ENCODE assay signal across 8 mouse cellular contexts in the genomic region with DNA sequence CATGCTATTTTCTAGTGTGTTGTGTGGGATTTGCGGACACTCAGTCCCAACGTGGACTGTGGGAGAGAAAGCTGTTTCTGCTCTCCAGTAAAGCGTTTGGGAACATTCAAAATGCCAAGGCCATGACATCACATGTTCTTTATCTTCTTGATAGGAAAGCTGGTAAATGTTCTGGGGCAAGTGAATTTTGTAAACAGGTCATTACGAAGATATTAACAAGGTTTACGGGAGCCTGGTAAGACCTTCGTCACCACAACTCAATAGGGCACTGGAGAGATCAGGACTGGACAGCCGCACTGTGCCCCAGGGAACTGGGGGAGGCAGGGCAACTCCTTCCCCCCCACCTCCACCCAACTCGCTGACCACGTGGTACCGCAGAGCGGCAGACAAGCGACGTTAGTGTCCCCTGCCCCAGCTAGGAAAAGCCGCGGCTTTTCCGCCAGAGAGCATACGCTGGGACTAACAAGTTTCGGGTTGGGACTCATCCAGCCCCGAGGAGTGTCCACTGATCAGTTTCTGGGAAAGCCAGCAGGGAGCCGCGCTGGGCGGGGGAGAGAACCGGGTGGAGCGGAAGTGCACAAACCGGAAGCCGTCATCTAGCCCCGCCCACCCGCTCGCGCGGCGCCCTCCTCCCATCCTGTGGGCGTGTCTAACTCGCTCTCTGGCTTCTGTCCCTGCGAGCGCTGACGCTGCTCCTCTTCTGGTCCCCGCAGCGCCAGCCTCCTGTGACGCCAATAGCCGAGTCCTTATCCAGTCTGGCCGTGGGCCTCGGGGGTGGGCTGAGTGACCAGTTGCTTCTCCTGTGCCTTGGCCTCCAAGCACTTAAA. TPM values are rescaled to one million over a fixed set of nuclear protein-coding genes. Genes with fewer than 3 reads are reported as not detected.
A peak's percentile ranks its signal among the peaks of the same experiment; 100 is the strongest.
DNase-seq lines count a peak whose midpoint lies in the region; ATAC-seq lines count a peak whose summit lies in the region.

No protein-coding gene starts in this region.

- WGBS in hindbrain, embryonic 11.5 days, result under 1% methylated on average over 43 of the region's 43 CpGs

- no peaks in the 10 kb centered on the region for H3K36me3 ChIP-seq in hindbrain, embryonic 11.5 days (ENCODE audit: control insufficient read depth, insufficient read depth, low read length)

- H3K4me1 ChIP-seq in hindbrain, embryonic 11.5 days (replicated peaks; ENCODE audit: control insufficient read depth, insufficient read depth, low read length), result no peaks in the 10 kb centered on the region; the same call in 1 of the 2 replicates

- H3K9ac ChIP-seq in hindbrain, embryonic 11.5 days (ENCODE audit: low read depth, low read length), result peak overlapping the region; percentile 47

- peak; percentile 97 for ATAC-seq in frontal cortex, adult (ENCODE audit: low TSS enrichment)
- peak; percentile 99 for ATAC-seq in hindbrain, embryonic 11.5 days (ENCODE audit: low FRiP score)

- peak overlapping the region; percentile 91 for H3K27ac ChIP-seq in hindbrain, embryonic 11.5 days (ENCODE audit: low read depth, low read length)

- DNase-seq in MEL-GATA-1-ER (ENCODE audit: extremely low read depth, low read depth), result peak; percentile 80
- DNase-seq in cerebellum, adult 8-10 months, result peak; percentile 99
- peak; percentile 99 for DNase-seq in hindbrain, embryonic 11.5 days (ENCODE audit: low spot score)
- peak; percentile 99 for DNase-seq in layer of hippocampus, postnatal 10 days (ENCODE audit: low spot score in 2 of 2)
- peak; percentile 99 for DNase-seq in lung, postnatal 10 days
- peak; percentile 99 for DNase-seq in ovary, postnatal 36 days (ENCODE audit: low spot score)
- peak; percentile 98 for DNase-seq in thymus, postnatal 25 days

- H3K9me3 ChIP-seq in hindbrain, embryonic 11.5 days (ENCODE audit: control insufficient read depth, low read length), result no peaks in the 10 kb centered on the region

- H3K4me2 ChIP-seq in hindbrain, embryonic 11.5 days (replicated peaks; ENCODE audit: low read depth, low read length), result peak overlapping the region; percentile 46

- H3K4me3 ChIP-seq in hindbrain, embryonic 11.5 days (ENCODE audit: low read depth, low read length), result peak overlapping the region; percentile 40

- H3K27me3 ChIP-seq in hindbrain, embryonic 11.5 days (ENCODE audit: control insufficient read depth, insufficient read depth, low read length), result no peaks in the 10 kb centered on the region

RNA-seq across cellular contexts. Expression of a gene that starts 16.4 kb away (rescaled TPM):
- 121 and 124 TPM in 2 replicates for polyA plus RNA-seq in hindbrain, embryonic 11.5 days (2014; fragmentation: Nextera tagmentation; extraction: Ambion mirVana)
- 10 to 100 TPM; 56.7 to 61.8 TPM for total RNA-seq in layer of hippocampus, postnatal 10 days (2021)

Comparison
In these comparisons a context has a peak if more than half of its experiments do, and no peak if none do; other contexts are left out.
1. Peak in every context shown above with its lines: DNase-seq, ATAC-seq, H3K4me3 ChIP-seq and H3K27ac ChIP-seq.